Mouse (Mus musculus): ENCODE results near the gene Mylk2. TPM values are rescaled to one million over a fixed set of nuclear protein-coding genes. Genes with fewer than 3 reads are reported as not detected.
A peak's percentile ranks its signal among the peaks of the same experiment; 100 is the strongest.

Mylk2 gene
- polyA plus RNA-seq, 1 experiment from 2014 or later = not detected

- Histone ChIP-seq H3K27ac (ENCODE audit: low read depth, low read length) (no peak overlapping the region), H3K4me3 (ENCODE audit: low read depth, low read length) (no peak overlapping the region), H3K9me3 (ENCODE audit: control insufficient read depth, low read length) (no peaks in the 10 kb centered on the region), H3K4me2 (ENCODE audit: low read depth, low read length) (no peak overlapping the region), H3K36me3 (ENCODE audit: control insufficient read depth, insufficient read depth, low read length) (no peaks in the 10 kb centered on the region), H3K27me3 (ENCODE audit: control insufficient read depth, insufficient read depth, low read length) (no peaks in the 10 kb centered on the region), H3K9ac (replicated peaks; ENCODE audit: low read depth, low read length) (no peak overlapping the region), H3K4me1 (ENCODE audit: control insufficient read depth, insufficient read depth, low read length) (no peaks in the 10 kb centered on the region)
- WGBS = 65% methylated on average over 14 of the region's 14 CpGs
- ATAC-seq (ENCODE audit: low read depth) = no peak
These were observed 3.8 kb upstream of the Mylk2 start for GRCm38 (mm10) chr2:152907114-152907943.

DNA sequence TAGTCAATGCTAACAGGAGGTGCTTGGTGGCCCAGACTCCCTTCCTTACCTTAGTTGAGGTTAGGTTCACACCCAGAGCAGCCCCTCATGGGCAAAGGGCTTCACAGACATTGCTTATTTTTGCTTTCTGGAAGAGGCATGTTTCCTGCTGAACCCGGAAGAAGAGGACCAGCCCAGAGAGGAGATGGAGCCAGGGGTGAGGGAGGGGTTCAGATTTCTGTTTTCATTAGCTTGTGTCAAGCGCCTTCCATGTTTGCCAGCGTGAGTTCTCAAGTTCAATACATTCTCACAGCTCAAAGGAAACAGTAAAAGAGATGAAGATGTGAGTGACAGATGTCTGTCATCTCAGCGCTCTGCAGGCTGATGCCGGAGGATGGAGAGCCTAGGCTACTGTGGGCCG lies 1.3 kb upstream of the Mylk2 start:
- H3K9me3 ChIP-seq (ENCODE audit: control insufficient read depth, low read length) = no peaks in the 10 kb centered on the region
- no peaks in the 10 kb centered on the region for H3K36me3 ChIP-seq (ENCODE audit: control insufficient read depth, insufficient read depth, low read length)
- H3K27me3 ChIP-seq (ENCODE audit: control insufficient read depth, insufficient read depth, low read length) = peaks cover 5% of the 10 kb centered on the region; the same call in 1 of the 2 replicates
- no peak overlapping the region for H3K4me2 ChIP-seq (ENCODE audit: low read depth, low read length)
- H3K4me1 ChIP-seq (ENCODE audit: control insufficient read depth, insufficient read depth, low read length) = no peaks in the 10 kb centered on the region
- H3K9ac ChIP-seq (replicated peaks; ENCODE audit: low read depth, low read length) = no peak overlapping the region
- no peak for ATAC-seq (ENCODE audit: low read depth)
- no peak overlapping the region for H3K27ac ChIP-seq (ENCODE audit: low read depth, low read length)
- WGBS = 90% methylated on average over 6 of the region's 6 CpGs
- no peak overlapping the region for H3K4me3 ChIP-seq (ENCODE audit: low read depth, low read length)

- Histone ChIP-seq H3K4me1 (ENCODE audit: control insufficient read depth, insufficient read depth, low read length) (no peaks in the 10 kb centered on the region), H3K36me3 (ENCODE audit: control insufficient read depth, insufficient read depth, low read length) (no peaks in the 10 kb centered on the region), H3K27ac (ENCODE audit: low read depth, low read length) (no peak overlapping the region), H3K9me3 (ENCODE audit: control insufficient read depth, low read length) (no peaks in the 10 kb centered on the region), H3K4me3 (ENCODE audit: low read depth, low read length) (no peak overlapping the region), H3K4me2 (ENCODE audit: low read depth, low read length) (no peak overlapping the region), H3K27me3 (ENCODE audit: control insufficient read depth, insufficient read depth, low read length) (peaks cover 5% of the 10 kb centered on the region; the same call in 1 of the 2 replicates), H3K9ac (replicated peaks; ENCODE audit: low read depth, low read length) (no peak overlapping the region)
- ATAC-seq (ENCODE audit: low read depth) = no peak
- 34% methylated on average over 6 of the region's 6 CpGs for WGBS
These were observed 280 bp downstream of the Mylk2 start for GRCm38 (mm10) chr2:152911432-152911831.

DNA sequence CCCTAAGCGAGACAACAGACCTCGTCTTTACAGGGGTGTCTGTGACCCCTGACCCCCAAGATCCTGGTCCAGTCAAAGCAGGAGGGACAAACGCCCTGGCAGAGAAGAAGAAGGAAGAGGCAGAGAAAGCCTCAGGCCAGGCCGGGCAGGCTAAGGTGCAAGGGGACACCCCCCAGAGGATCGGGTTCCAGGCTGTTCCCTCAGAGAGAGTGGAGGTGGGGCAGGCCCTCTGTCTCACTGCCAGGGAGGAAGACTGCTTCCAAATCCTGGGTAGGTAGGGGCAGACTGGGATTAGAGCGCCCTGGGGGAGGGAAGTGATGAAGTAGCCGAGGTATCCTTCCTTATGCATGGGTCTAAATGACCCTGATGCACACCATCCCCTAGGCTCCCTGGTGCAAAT lies 2.3 kb downstream of the Mylk2 start:
- H3K27ac ChIP-seq (ENCODE audit: low read depth, low read length) = no peak overlapping the region
- no peaks in the 10 kb centered on the region for H3K9me3 ChIP-seq (ENCODE audit: control insufficient read depth, low read length)
- no peak overlapping the region for H3K9ac ChIP-seq (replicated peaks; ENCODE audit: low read depth, low read length)
- peaks cover 5% of the 10 kb centered on the region; the same call in 1 of the 2 replicates for H3K27me3 ChIP-seq (ENCODE audit: control insufficient read depth, insufficient read depth, low read length)
- no peaks in the 10 kb centered on the region for H3K4me1 ChIP-seq (ENCODE audit: control insufficient read depth, insufficient read depth, low read length)
- WGBS = 52% methylated on average over 7 of the region's 7 CpGs
- no peak overlapping the region for H3K4me3 ChIP-seq (ENCODE audit: low read depth, low read length)
- H3K36me3 ChIP-seq (ENCODE audit: control insufficient read depth, insufficient read depth, low read length) = no peaks in the 10 kb centered on the region
- no peak overlapping the region for H3K4me2 ChIP-seq (ENCODE audit: low read depth, low read length)
- no peak for ATAC-seq (ENCODE audit: low read depth)

GRCm38 (mm10) chr2:152914310-152915120 lies 3.4 kb downstream of the Mylk2 start:
- Histone ChIP-seq H3K4me1 (ENCODE audit: control insufficient read depth, insufficient read depth, low read length) (no peaks in the 10 kb centered on the region), H3K27me3 (ENCODE audit: control insufficient read depth, insufficient read depth, low read length) (peaks cover 5% of the 10 kb centered on the region; the same call in 1 of the 2 replicates), H3K9ac (replicated peaks; ENCODE audit: low read depth, low read length) (0 out of 2 replicates have a peak overlapping the region, but pooled peaks have one; percentile 28), H3K4me3 (ENCODE audit: low read depth, low read length) (no peak overlapping the region; the same call in 1 of the 2 replicates), H3K27ac (ENCODE audit: low read depth, low read length) (no peak overlapping the region), H3K36me3 (ENCODE audit: control insufficient read depth, insufficient read depth, low read length) (no peaks in the 10 kb centered on the region), H3K9me3 (ENCODE audit: control insufficient read depth, low read length) (no peaks in the 10 kb centered on the region), H3K4me2 (ENCODE audit: low read depth, low read length) (peak overlapping the region; percentile 48)
- ATAC-seq (ENCODE audit: low read depth) = peak; percentile 80
- WGBS = 5% methylated on average over 18 of the region's 18 CpGs

- H3K36me3 ChIP-seq (ENCODE audit: control insufficient read depth, insufficient read depth, low read length) = no peaks in the 10 kb centered on the region
- peaks cover 5% of the 10 kb centered on the region; the same call in 1 of the 2 replicates for H3K27me3 ChIP-seq (ENCODE audit: control insufficient read depth, insufficient read depth, low read length)
- no peaks in the 10 kb centered on the region for H3K4me1 ChIP-seq (ENCODE audit: control insufficient read depth, insufficient read depth, low read length)
- H3K4me3 ChIP-seq (ENCODE audit: low read depth, low read length) = no peak overlapping the region
- no peak overlapping the region for H3K9ac ChIP-seq (replicated peaks; ENCODE audit: low read depth, low read length)
- no peak for ATAC-seq (ENCODE audit: low read depth)
- WGBS = 81% methylated on average over 4 of the region's 4 CpGs
- no peak overlapping the region for H3K4me2 ChIP-seq (ENCODE audit: low read depth, low read length)
- H3K9me3 ChIP-seq (ENCODE audit: control insufficient read depth, low read length) = no peaks in the 10 kb centered on the region
- H3K27ac ChIP-seq (ENCODE audit: low read depth, low read length) = no peak overlapping the region
These were observed 4.3 kb downstream of the Mylk2 start for GRCm38 (mm10) chr2:152915453-152915852.

- no peak for ATAC-seq (ENCODE audit: low read depth)
- Histone ChIP-seq H3K27ac (ENCODE audit: low read depth, low read length) (no peak overlapping the region), H3K9ac (replicated peaks; ENCODE audit: low read depth, low read length) (no peak overlapping the region), H3K9me3 (ENCODE audit: control insufficient read depth, low read length) (no peaks in the 10 kb centered on the region), H3K27me3 (ENCODE audit: control insufficient read depth, insufficient read depth, low read length) (peaks cover 5% of the 10 kb centered on the region; the same call in 1 of the 2 replicates), H3K4me3 (ENCODE audit: low read depth, low read length) (no peak overlapping the region), H3K4me1 (ENCODE audit: control insufficient read depth, insufficient read depth, low read length) (no peaks in the 10 kb centered on the region), H3K36me3 (ENCODE audit: control insufficient read depth, insufficient read depth, low read length) (no peaks in the 10 kb centered on the region), H3K4me2 (ENCODE audit: low read depth, low read length) (no peak overlapping the region)
- WGBS = 63% methylated on average over 5 of the region's 5 CpGs
These were observed 5.0 kb downstream of the Mylk2 start for GRCm38 (mm10) chr2:152916111-152916510.

DNA sequence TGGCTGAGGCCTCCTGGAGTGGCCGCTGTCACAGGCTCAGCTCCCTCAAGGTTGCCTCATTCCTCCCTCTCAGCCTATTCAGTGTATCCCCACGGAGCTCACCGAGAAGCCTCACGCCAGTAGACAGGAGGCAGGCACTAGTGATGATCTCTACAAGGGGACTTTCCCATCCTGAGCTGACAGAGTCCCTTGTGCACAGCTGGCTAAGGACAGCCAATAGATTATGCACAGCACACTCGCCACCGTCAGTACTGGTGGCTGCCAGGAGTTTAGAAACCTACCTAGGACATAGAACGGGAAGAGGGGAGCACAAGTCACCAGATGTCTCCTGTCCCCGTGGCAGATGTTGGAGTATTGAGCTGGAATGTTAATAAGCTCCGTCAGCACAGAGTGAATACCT lies 6.5 kb downstream of the Mylk2 start:
- no peak for ATAC-seq (ENCODE audit: low read depth)
- no peak overlapping the region for H3K27ac ChIP-seq (ENCODE audit: low read depth, low read length)
- H3K4me3 ChIP-seq (ENCODE audit: low read depth, low read length) = no peak overlapping the region
- 53% methylated on average over 9 of the region's 9 CpGs for WGBS
- no peaks in the 10 kb centered on the region for H3K9me3 ChIP-seq (ENCODE audit: control insufficient read depth, low read length)
- no peak overlapping the region for H3K4me2 ChIP-seq (ENCODE audit: low read depth, low read length)
- no peaks in the 10 kb centered on the region for H3K36me3 ChIP-seq (ENCODE audit: control insufficient read depth, insufficient read depth, low read length)
- peaks cover 5% of the 10 kb centered on the region; the same call in 1 of the 2 replicates for H3K27me3 ChIP-seq (ENCODE audit: control insufficient read depth, insufficient read depth, low read length)
- no peaks in the 10 kb centered on the region for H3K4me1 ChIP-seq (ENCODE audit: control insufficient read depth, insufficient read depth, low read length)
- H3K9ac ChIP-seq (replicated peaks; ENCODE audit: low read depth, low read length) = no peak overlapping the region

DNA sequence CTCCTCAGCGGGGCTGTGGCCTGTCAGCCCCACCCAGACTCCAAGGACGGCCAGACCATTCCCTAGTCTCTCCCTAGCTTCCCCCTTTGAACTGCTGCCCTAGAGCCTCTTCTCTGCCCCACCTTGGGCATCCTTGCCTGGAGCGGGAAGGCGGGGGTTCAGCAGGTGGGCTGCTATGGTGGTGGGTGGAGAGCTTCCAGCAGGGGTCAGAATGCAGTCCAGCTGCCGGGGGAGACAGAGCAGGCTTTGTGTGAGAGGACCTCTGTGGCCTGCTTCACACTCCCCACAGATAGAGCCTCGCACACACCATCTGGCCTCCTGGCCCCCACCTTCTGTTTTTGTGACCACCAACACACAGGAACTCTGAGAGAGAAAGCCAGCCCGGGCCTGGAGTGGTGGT lies 11.2 kb downstream of the Mylk2 start:
- no peak overlapping the region for H3K9ac ChIP-seq (replicated peaks; ENCODE audit: low read depth, low read length)
- WGBS = 36% methylated on average over 7 of the region's 7 CpGs
- no peak for ATAC-seq (ENCODE audit: low read depth)
- H3K4me1 ChIP-seq (ENCODE audit: control insufficient read depth, insufficient read depth, low read length) = no peaks in the 10 kb centered on the region
- H3K4me2 ChIP-seq (ENCODE audit: low read depth, low read length) = no peak overlapping the region
- no peaks in the 10 kb centered on the region for H3K9me3 ChIP-seq (ENCODE audit: control insufficient read depth, low read length)
- H3K27ac ChIP-seq (ENCODE audit: low read depth, low read length) = no peak overlapping the region
- no peaks in the 10 kb centered on the region for H3K36me3 ChIP-seq (ENCODE audit: control insufficient read depth, insufficient read depth, low read length)
- no peak overlapping the region for H3K4me3 ChIP-seq (ENCODE audit: low read depth, low read length)
- H3K27me3 ChIP-seq (ENCODE audit: control insufficient read depth, insufficient read depth, low read length) = no peaks in the 10 kb centered on the region

Measured in neural tube, embryonic 14.5 days (tissue).